Mouse (Mus musculus): ENCODE results near the gene Zg16.
A peak's percentile ranks its signal among the peaks of the same experiment; 100 is the strongest.

Zg16 gene

GRCm38 (mm10) chr7:127008239-127009019 lies 78.7 kb downstream of the Zg16 start:
- peak; percentile 51 for DNase-seq (ENCODE audit: low read depth, low spot score)

DNA sequence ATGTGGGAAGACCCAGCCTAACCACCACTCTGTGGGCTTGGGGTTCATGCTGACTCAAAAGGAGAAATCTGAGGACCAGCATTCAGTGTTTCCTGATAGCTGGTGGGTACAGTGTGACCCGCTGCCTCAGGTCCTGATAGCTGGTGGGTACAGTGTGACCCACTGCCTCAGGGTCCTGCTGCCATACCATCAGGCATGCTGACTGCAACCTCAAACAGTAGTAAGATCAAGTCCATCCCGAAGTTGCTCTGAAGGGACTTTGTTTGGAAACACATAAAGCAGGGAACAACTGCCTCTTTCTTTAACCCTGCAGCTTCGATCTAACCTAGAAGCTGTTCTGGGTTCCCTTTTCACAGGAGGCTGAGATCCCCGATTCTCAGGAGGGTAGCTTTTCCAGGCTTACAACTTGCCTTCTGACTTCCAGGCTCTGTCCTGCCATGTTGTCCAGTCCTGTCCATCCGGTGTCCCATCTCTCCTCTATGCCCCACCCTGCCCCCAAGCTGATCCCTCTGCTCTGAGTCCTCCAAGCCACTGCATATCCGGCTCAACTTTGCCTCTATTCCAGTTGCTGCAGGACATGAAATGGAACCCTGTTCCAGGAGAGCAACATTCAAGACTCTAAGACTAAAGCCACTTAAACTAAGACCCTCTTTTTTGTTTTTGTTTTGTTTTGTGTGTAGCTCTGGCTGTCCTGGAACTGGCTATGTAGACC lies 79.7 kb downstream of the Zg16 start:
- no peak for DNase-seq (ENCODE audit: low read depth, low spot score)

DNA sequence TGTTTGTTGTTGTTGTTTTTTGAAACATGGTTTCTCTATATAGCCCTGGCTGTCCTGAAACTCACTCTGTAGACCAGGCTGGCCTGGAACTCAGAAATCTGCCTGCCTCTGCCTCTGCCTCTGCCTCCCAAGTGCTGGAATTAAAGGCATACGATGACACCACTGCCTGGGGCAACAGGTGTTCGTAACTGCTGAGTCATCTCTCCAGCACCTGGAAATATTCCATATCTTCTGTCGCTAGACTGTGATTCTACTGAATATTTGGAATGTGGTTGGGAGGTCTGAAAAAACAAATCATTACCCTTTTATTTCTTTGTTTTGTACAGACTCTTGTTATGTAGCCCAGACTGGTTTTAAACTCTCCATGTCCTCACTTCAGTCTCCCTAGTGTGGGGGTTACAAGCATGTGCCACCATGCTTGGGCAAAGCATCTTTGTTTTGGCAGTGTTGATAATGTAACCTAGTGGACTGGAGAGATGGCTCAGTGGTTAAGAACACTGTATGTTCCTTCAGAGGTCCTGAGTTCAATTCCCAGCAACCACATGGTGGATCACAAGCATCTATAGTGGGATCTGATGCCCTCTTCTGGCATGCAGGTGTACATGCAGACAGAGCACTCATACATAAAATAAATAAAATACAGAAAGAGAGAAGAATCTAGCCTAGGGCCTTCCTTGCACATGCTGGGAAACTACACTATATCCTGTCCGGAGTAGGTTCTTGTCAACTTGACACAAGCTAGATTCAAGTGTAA lies 82.8 kb downstream of the Zg16 start:
- DNase-seq (ENCODE audit: low read depth, low spot score) = peak; percentile 47

GRCm38 (mm10) chr7:127003620-127004019 lies 83.5 kb downstream of the Zg16 start:
- DNase-seq (ENCODE audit: low read depth, low spot score) = peak; percentile 62

Data from ZHBTc4 (cell line).